Mouse (Mus musculus): ENCODE measurements around the gene Arfgap3.
"Not testable (repeated sequence)": the region's sequence is repeated elsewhere in the genome, so short reads cannot be mapped to it uniquely, and the experiment has no call there.

GRCm38 (mm10) chr15:83269985-83270384 is 80.1 kb downstream of the Arfgap3 start:
- TF ChIP-seq CTCF (IDR thresholded peaks at IDR 0.05; ENCODE audit: borderline replicate concordance, extremely low read depth, insufficient read depth, insufficient read length); POLR2A (IDR thresholded peaks at IDR 0.05; ENCODE audit: borderline replicate concordance, extremely low read depth, insufficient read depth, insufficient read length, poor library complexity, severe bottlenecking): not testable (repeated sequence)
